Mouse (Mus musculus): ENCODE data around the gene Tarbp2. TPM values are rescaled to one million over a fixed set of nuclear protein-coding genes. Genes with fewer than 3 reads are reported as not detected.
A peak's percentile ranks its signal among the peaks of the same experiment; 100 is the strongest.

The Tarbp2 gene
- polyA plus RNA-seq, 1 experiment from 2014 or later, result 68.5 TPM

DNA sequence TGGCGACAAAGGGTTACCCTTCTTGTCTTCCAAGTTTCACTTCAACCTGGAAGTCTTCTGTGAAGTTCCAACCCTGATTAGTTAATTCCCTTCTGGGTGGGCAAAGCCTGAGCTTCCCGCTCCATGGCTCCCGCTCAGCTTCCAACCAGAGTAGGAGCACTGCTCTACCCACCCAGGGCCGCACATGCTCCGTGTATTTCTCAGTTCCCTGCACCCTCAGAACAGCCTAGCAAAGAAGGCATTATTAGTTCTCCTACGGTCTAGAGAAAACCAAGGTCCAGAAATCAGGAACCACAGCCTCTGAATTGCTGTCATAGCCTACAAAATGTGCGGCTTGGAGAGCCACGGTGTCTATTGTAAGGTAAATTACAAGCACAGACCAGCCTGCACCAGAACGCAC is 7.9 kb upstream of the Tarbp2 start:
- H3K36me3 ChIP-seq (ENCODE audit: control insufficient read depth, insufficient read depth, low read length), result peaks cover 14% of the 10 kb centered on the region; the same call in 1 of the 2 replicates
- no peaks in the 10 kb centered on the region for H3K9me3 ChIP-seq (ENCODE audit: control insufficient read depth, low read length)
- peak overlapping the region; percentile 68 for H3K4me3 ChIP-seq (ENCODE audit: low read depth, low read length)
- H3K27me3 ChIP-seq (replicated peaks; ENCODE audit: control insufficient read depth, insufficient read depth, low read length), result no peaks in the 10 kb centered on the region
- 5% methylated on average over 9 of the region's 9 CpGs for WGBS
- peak; percentile 64 for ATAC-seq (ENCODE audit: low read depth)
- DNase-seq (ENCODE audit: low spot score), result peak; percentile 53
- H3K4me2 ChIP-seq (ENCODE audit: low read depth, low read length), result peak overlapping the region; percentile 86
- H3K4me1 ChIP-seq (ENCODE audit: control insufficient read depth, insufficient read depth, low read length), result peaks cover 18% of the 10 kb centered on the region
- H3K27ac ChIP-seq (replicated peaks; ENCODE audit: low read depth, low read length), result peak overlapping the region; percentile 89
- peak overlapping the region; percentile 70 for H3K9ac ChIP-seq (ENCODE audit: low read depth, low read length)

DNA sequence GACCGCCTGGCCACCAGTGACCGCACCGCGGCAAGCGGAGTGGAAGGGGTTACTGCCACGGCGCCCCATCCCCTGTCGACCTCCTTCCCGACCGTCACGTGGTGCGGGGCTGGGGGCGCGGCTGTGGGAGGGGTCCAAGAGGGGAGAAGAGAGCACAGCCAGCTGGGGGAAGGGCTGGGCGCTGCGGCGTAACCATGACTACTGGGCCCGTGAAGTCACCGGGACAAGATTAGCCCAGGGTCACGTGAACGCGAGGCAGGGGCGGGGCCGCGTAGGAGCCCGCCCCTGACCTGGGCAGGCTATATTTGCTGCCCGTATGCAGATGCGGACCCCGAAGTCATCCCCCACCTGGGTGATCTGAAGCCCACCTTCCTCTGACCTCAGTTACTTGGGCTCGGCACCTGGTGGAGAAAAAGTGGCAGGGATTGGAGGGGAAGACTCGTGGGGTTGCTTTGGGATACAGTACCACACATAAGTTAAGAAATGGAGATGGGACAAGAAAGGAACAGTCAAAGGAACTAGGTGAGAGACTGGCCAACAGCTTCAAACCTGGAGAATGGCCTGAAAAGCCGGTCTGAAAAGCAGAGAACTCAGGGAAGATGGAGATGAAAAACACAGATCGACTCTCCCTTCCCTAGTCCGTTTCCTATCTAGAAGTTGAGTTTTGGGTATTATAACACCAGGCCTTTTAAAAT is 7.3 kb upstream of the Tarbp2 start:
- 2% methylated on average over 28 of the region's 34 CpGs for WGBS
- peak overlapping the region; percentile 89 for H3K27ac ChIP-seq (replicated peaks; ENCODE audit: low read depth, low read length)
- ATAC-seq (ENCODE audit: low read depth), result peak; percentile 94
- peaks cover 23% of the 10 kb centered on the region for H3K4me1 ChIP-seq (ENCODE audit: control insufficient read depth, insufficient read depth, low read length)
- H3K36me3 ChIP-seq (ENCODE audit: control insufficient read depth, insufficient read depth, low read length), result peaks cover 12% of the 10 kb centered on the region; the same call in 1 of the 2 replicates
- peak overlapping the region; percentile 70 for H3K9ac ChIP-seq (ENCODE audit: low read depth, low read length)
- DNase-seq (ENCODE audit: low spot score), result peak; percentile 96
- H3K4me2 ChIP-seq (ENCODE audit: low read depth, low read length), result peak overlapping the region; percentile 86
- no peaks in the 10 kb centered on the region for H3K27me3 ChIP-seq (replicated peaks; ENCODE audit: control insufficient read depth, insufficient read depth, low read length)
- peak overlapping the region; percentile 68 for H3K4me3 ChIP-seq (ENCODE audit: low read depth, low read length)
- H3K9me3 ChIP-seq (ENCODE audit: control insufficient read depth, low read length), result no peaks in the 10 kb centered on the region

DNA sequence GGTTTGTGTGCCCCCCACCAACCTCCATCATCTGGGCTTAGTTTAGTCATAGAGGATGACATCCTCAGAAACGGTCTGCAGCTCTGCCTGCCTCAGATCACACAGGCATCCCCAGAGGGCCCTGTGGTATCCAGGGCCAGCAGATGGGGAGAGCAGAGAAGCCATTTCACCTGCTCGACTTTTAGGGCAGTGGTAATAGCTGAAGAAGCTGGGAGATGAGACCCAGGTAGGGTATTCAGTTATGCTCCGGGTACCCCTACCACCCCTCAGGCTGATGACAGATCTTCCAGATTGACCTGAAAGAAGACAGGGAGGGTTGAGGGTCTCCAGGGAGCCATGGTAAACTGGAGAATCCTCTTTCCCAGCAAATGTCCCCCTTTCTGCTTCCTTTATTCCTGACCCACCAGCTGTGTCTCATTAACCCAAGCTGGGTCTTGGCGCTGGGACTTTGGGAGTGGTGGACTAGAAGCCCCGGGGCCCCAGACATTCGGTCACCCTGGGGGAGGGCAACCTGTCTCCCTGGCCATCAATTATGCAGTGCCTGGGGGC is 6.6 kb upstream of the Tarbp2 start:
- no peaks in the 10 kb centered on the region for H3K9me3 ChIP-seq (ENCODE audit: control insufficient read depth, low read length)
- DNase-seq (ENCODE audit: low spot score) (no peak), ATAC-seq (ENCODE audit: low read depth) (no peak)
- peaks cover 9% of the 10 kb centered on the region; the same call in 1 of the 2 replicates for H3K36me3 ChIP-seq (ENCODE audit: control insufficient read depth, insufficient read depth, low read length)
- H3K4me2 ChIP-seq (ENCODE audit: low read depth, low read length), result peak overlapping the region; percentile 86
- H3K9ac ChIP-seq (ENCODE audit: low read depth, low read length), result peak overlapping the region; percentile 70
- H3K27me3 ChIP-seq (replicated peaks; ENCODE audit: control insufficient read depth, insufficient read depth, low read length), result no peaks in the 10 kb centered on the region
- 6% methylated on average over 5 of the region's 6 CpGs for WGBS
- H3K4me3 ChIP-seq (ENCODE audit: low read depth, low read length), result peak overlapping the region; percentile 68
- peak overlapping the region; percentile 89 for H3K27ac ChIP-seq (replicated peaks; ENCODE audit: low read depth, low read length)
- peaks cover 28% of the 10 kb centered on the region for H3K4me1 ChIP-seq (ENCODE audit: control insufficient read depth, insufficient read depth, low read length)

DNA sequence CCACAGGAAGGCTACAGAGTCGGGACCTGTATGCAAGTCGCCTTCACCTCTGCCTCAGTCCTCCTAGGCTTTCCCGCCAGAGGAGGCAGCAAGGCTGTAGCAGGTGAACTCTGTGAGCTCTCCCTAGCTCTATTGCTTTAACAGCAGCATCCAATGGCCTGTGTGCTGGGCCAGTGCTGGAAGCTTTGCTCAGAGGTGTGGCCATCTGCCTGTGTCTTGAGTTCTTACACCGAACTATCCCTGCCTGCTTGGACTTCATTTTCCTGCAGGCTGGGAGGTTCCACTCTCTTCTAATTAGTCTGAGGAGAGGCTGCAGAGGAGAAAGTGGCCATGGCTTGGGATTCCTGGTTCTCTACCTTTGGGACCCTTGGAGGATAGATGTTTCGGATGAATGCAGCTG is 6.0 kb upstream of the Tarbp2 start:
- peaks cover 5% of the 10 kb centered on the region; the same call in 1 of the 2 replicates for H3K36me3 ChIP-seq (ENCODE audit: control insufficient read depth, insufficient read depth, low read length)
- H3K27me3 ChIP-seq (replicated peaks; ENCODE audit: control insufficient read depth, insufficient read depth, low read length), result no peaks in the 10 kb centered on the region
- no peak overlapping the region for H3K4me3 ChIP-seq (ENCODE audit: low read depth, low read length)
- peaks cover 28% of the 10 kb centered on the region for H3K4me1 ChIP-seq (ENCODE audit: control insufficient read depth, insufficient read depth, low read length)
- no peak overlapping the region for H3K4me2 ChIP-seq (ENCODE audit: low read depth, low read length)
- H3K27ac ChIP-seq (replicated peaks; ENCODE audit: low read depth, low read length), result peak overlapping the region; percentile 89; the same call in 1 of the 2 replicates
- WGBS, result 28% methylated on average over 5 of the region's 5 CpGs
- H3K9me3 ChIP-seq (ENCODE audit: control insufficient read depth, low read length), result no peaks in the 10 kb centered on the region
- DNase-seq (ENCODE audit: low spot score) (no peak), ATAC-seq (ENCODE audit: low read depth) (no peak)
- no peak overlapping the region for H3K9ac ChIP-seq (ENCODE audit: low read depth, low read length)

GRCm38 (mm10) chr15:102512471-102512870 is 5.5 kb upstream of the Tarbp2 start:
- H3K27ac ChIP-seq (replicated peaks; ENCODE audit: low read depth, low read length), result no peak overlapping the region
- H3K27me3 ChIP-seq (replicated peaks; ENCODE audit: control insufficient read depth, insufficient read depth, low read length), result no peaks in the 10 kb centered on the region
- 0 out of 2 replicates have a peak, but pooled peaks cover 1% of the 10 kb centered on the region for H3K36me3 ChIP-seq (ENCODE audit: control insufficient read depth, insufficient read depth, low read length)
- H3K4me1 ChIP-seq (ENCODE audit: control insufficient read depth, insufficient read depth, low read length), result peaks cover 28% of the 10 kb centered on the region
- no peaks in the 10 kb centered on the region for H3K9me3 ChIP-seq (ENCODE audit: control insufficient read depth, low read length)
- no peak for DNase-seq (ENCODE audit: low spot score)
- no peak overlapping the region for H3K9ac ChIP-seq (ENCODE audit: low read depth, low read length)
- H3K4me2 ChIP-seq (ENCODE audit: low read depth, low read length), result no peak overlapping the region
- ATAC-seq (ENCODE audit: low read depth), result no peak
- H3K4me3 ChIP-seq (ENCODE audit: low read depth, low read length), result no peak overlapping the region

- H3K4me1 ChIP-seq (ENCODE audit: control insufficient read depth, insufficient read depth, low read length), result peaks cover 28% of the 10 kb centered on the region
- WGBS, result 82% methylated on average over 3 of the region's 3 CpGs
- H3K27ac ChIP-seq (replicated peaks; ENCODE audit: low read depth, low read length), result no peak overlapping the region
These were observed 5.0 kb upstream of the Tarbp2 start for GRCm38 (mm10) chr15:102513004-102513403.

GRCm38 (mm10) chr15:102515261-102515660 is 2.7 kb upstream of the Tarbp2 start:
- Histone ChIP-seq H3K27ac (replicated peaks; ENCODE audit: low read depth, low read length) (no peak overlapping the region), H3K27me3 (replicated peaks; ENCODE audit: control insufficient read depth, insufficient read depth, low read length) (no peaks in the 10 kb centered on the region), H3K4me1 (ENCODE audit: control insufficient read depth, insufficient read depth, low read length) (peaks cover 30% of the 10 kb centered on the region), H3K9ac (ENCODE audit: low read depth, low read length) (0 out of 2 replicates have a peak overlapping the region, but pooled peaks have one; percentile 1), H3K4me3 (ENCODE audit: low read depth, low read length) (0 out of 2 replicates have a peak overlapping the region, but pooled peaks have one; percentile 68), H3K36me3 (ENCODE audit: control insufficient read depth, insufficient read depth, low read length) (no peaks in the 10 kb centered on the region), H3K9me3 (ENCODE audit: control insufficient read depth, low read length) (no peaks in the 10 kb centered on the region), H3K4me2 (ENCODE audit: low read depth, low read length) (peak overlapping the region; percentile 67; the same call in 1 of the 2 replicates)
- 94% methylated on average over 2 of the region's 2 CpGs for WGBS
- DNase-seq (ENCODE audit: low spot score) (no peak), ATAC-seq (ENCODE audit: low read depth) (no peak)

More at GRCm38 (mm10) chr15:102513004-102513403, 5.0 kb upstream of the Tarbp2 start:
- Histone ChIP-seq H3K9me3 (ENCODE audit: control insufficient read depth, low read length) (no peaks in the 10 kb centered on the region), H3K4me2 (ENCODE audit: low read depth, low read length) (no peak overlapping the region), H3K36me3 (ENCODE audit: control insufficient read depth, insufficient read depth, low read length) (no peaks in the 10 kb centered on the region), H3K4me3 (ENCODE audit: low read depth, low read length) (no peak overlapping the region), H3K27me3 (replicated peaks; ENCODE audit: control insufficient read depth, insufficient read depth, low read length) (no peaks in the 10 kb centered on the region), H3K9ac (ENCODE audit: low read depth, low read length) (no peak overlapping the region)
- DNase-seq (ENCODE audit: low spot score) (no peak), ATAC-seq (ENCODE audit: low read depth) (no peak)

GRCm38 (mm10) chr15:102515791-102516190 is 2.2 kb upstream of the Tarbp2 start:
- 33% methylated on average over 4 of the region's 4 CpGs for WGBS
- DNase-seq (ENCODE audit: low spot score), result no peak
- 0 out of 2 replicates have a peak, but pooled peaks cover 4% of the 10 kb centered on the region for H3K36me3 ChIP-seq (ENCODE audit: control insufficient read depth, insufficient read depth, low read length)
- H3K27ac ChIP-seq (replicated peaks; ENCODE audit: low read depth, low read length), result peak overlapping the region; percentile 79; the same call in 1 of the 2 replicates
- H3K9me3 ChIP-seq (ENCODE audit: control insufficient read depth, low read length), result no peaks in the 10 kb centered on the region
- H3K9ac ChIP-seq (ENCODE audit: low read depth, low read length), result peak overlapping the region; percentile 73
- peak overlapping the region; percentile 68 for H3K4me3 ChIP-seq (ENCODE audit: low read depth, low read length)
- no peaks in the 10 kb centered on the region for H3K27me3 ChIP-seq (replicated peaks; ENCODE audit: control insufficient read depth, insufficient read depth, low read length)
- peak overlapping the region; percentile 67 for H3K4me2 ChIP-seq (ENCODE audit: low read depth, low read length)
- ATAC-seq (ENCODE audit: low read depth), result no peak
- peaks cover 30% of the 10 kb centered on the region for H3K4me1 ChIP-seq (ENCODE audit: control insufficient read depth, insufficient read depth, low read length)
